Mouse (Mus musculus): ENCODE measurements around the gene Tbc1d8. TPM values are rescaled to one million over a fixed set of nuclear protein-coding genes. Genes with fewer than 3 reads are reported as not detected.
A peak's percentile ranks its signal among the peaks of the same experiment; 100 is the strongest.

Gene Tbc1d8
- polyA plus RNA-seq, 1 experiment from 2014 or later: 10.6 TPM

DNA sequence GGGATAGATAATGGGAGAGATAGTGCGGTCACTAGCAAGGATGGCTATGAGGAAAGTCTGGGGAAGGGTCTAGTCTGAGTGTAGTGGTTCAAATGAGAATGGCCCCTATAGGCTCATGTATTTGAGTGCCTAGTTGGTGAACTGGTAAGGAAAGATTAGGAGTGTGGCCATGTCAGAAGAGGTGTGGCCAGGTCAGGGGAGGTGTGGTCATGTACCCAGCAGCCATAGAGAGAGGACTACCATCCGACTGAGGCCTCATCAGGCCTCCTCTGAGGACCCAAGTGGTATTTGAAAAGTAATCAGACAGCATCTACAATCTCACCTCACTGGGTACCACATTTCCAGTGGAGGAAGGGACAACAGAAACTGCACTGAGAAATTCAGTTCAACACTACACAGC lies 90.4 kb downstream of the Tbc1d8 start:
- WGBS: 79% methylated on average over 2 of the region's 2 CpGs
- H3K27me3 ChIP-seq: no peaks in the 10 kb centered on the region
- H3K27ac ChIP-seq (replicated peaks): no peak overlapping the region
- no peaks in the 10 kb centered on the region for H3K9me3 ChIP-seq
- H3K4me3 ChIP-seq: no peak overlapping the region
- H3K9ac ChIP-seq: no peak overlapping the region
- H3K4me1 ChIP-seq (replicated peaks): no peaks in the 10 kb centered on the region
- H3K36me3 ChIP-seq: 0 out of 2 replicates have a peak, but pooled peaks cover 8% of the 10 kb centered on the region
- H3K4me2 ChIP-seq: no peak overlapping the region
- no peak for ATAC-seq (ENCODE audit: low read depth)

DNA sequence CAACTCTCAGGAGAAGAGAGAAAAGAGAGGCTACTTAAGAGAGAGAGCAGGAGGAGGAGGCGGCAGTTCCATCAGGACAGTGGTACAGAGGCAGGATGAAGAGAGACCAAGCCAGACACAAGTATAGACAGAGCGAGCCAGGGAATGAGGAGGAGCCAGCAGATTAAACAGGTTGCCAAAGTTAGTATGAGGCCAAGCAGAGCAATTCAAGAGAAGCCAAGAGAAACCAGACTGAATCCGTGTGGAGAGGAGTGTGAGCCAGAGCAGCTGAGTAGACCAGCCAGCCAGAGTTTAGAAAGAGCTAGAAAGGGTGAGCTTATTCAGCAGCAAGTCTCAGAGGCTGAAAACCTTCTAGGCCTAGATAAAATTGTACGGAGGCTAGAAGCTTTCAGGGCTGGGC lies 91.1 kb downstream of the Tbc1d8 start:
- H3K4me2 ChIP-seq: no peak overlapping the region
- H3K27me3 ChIP-seq: no peaks in the 10 kb centered on the region
- ATAC-seq (ENCODE audit: low read depth): no peak
- H3K27ac ChIP-seq (replicated peaks): no peak overlapping the region
- 0 out of 2 replicates have a peak, but pooled peaks cover 8% of the 10 kb centered on the region for H3K36me3 ChIP-seq
- no peaks in the 10 kb centered on the region for H3K9me3 ChIP-seq
- no peak overlapping the region for H3K9ac ChIP-seq
- WGBS: 87% methylated on average over 4 of the region's 4 CpGs
- no peak overlapping the region for H3K4me3 ChIP-seq
- H3K4me1 ChIP-seq (replicated peaks): no peaks in the 10 kb centered on the region

DNA sequence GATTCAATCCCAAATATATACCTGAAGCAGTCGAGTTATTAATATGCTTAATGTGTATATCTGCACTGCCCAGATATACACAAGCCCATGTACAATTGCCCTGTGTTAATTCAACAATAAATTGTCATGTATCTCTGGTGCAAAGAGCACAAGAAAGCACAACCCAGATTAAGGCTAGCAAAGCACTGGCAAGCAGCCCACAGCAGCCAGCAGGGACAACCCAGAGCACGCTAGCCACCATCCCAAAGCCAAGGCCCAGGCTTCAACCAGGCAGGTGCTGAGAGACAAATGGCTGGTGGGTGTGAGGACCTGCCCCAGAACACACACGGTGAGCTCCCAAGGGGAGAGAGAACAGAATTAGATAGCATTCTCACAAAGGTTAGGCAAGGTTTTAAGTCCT lies 92.1 kb downstream of the Tbc1d8 start:
- no peaks in the 10 kb centered on the region for H3K27me3 ChIP-seq
- H3K36me3 ChIP-seq: 0 out of 2 replicates have a peak, but pooled peaks cover 8% of the 10 kb centered on the region
- no peak overlapping the region for H3K9ac ChIP-seq
- H3K27ac ChIP-seq (replicated peaks): no peak overlapping the region
- 85% methylated on average over 3 of the region's 3 CpGs for WGBS
- no peaks in the 10 kb centered on the region for H3K4me1 ChIP-seq (replicated peaks)
- H3K4me3 ChIP-seq: no peak overlapping the region
- H3K4me2 ChIP-seq: no peak overlapping the region
- no peak for ATAC-seq (ENCODE audit: low read depth)
- H3K9me3 ChIP-seq: no peaks in the 10 kb centered on the region

DNA sequence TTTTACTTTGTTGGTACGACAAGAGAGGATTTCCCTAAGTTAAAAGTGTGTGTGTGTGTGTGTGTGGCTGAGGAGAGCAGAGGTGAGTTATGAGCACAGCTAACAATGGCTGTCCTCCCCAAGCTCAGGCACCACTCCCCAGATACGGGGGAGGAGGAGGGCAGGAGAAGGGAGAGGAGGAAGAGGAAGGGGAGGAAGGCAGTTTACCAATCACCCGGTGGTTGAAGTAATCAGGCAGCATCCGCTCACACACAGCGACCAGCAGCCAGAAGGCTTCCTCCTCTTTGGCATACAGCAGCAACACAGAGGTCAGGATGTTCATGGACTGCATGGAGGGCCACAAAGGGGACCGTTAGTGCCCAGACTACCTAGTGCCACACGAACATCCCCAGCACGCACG lies 93.6 kb downstream of the Tbc1d8 start:
- WGBS: 84% methylated on average over 9 of the region's 9 CpGs
- ATAC-seq (ENCODE audit: low read depth): no peak
- no peaks in the 10 kb centered on the region for H3K27me3 ChIP-seq

DNA sequence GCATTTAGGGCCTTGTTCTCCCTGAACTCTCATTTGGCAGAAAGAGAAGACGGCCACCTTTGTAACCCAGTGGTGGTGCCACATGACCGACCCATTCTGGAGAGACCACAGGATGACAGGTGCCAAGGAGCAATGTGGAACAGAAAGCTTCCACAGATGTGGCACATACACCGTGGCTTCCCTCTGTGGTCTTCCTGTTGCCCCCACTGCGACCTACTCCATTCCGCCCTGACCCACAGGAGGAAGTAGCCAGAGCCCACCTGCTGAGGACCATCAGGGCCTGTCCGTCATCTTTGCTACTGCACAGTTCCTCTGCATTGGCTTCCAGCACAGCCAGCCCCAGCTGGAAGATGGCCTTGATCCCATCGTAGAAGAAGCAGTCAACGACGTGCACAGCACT lies 97.5 kb downstream of the Tbc1d8 start:
- Histone ChIP-seq H3K27ac (replicated peaks) (no peak overlapping the region), H3K4me2 (no peak overlapping the region), H3K9ac (no peak overlapping the region), H3K27me3 (no peaks in the 10 kb centered on the region), H3K9me3 (no peaks in the 10 kb centered on the region), H3K4me3 (no peak overlapping the region), H3K36me3 (peaks cover 33% of the 10 kb centered on the region), H3K4me1 (replicated peaks) (no peaks in the 10 kb centered on the region)
- WGBS: 88% methylated on average over 9 of the region's 9 CpGs
- ATAC-seq (ENCODE audit: low read depth): no peak

More for the DNA sequence above, 93.6 kb downstream of the Tbc1d8 start:
- no peak overlapping the region for H3K4me3 ChIP-seq
- no peaks in the 10 kb centered on the region for H3K4me1 ChIP-seq (replicated peaks)
- peaks cover 11% of the 10 kb centered on the region; the same call in 1 of the 2 replicates for H3K36me3 ChIP-seq
- no peak overlapping the region for H3K4me2 ChIP-seq
- no peaks in the 10 kb centered on the region for H3K9me3 ChIP-seq
- no peak overlapping the region for H3K27ac ChIP-seq (replicated peaks)
- no peak overlapping the region for H3K9ac ChIP-seq

DNA sequence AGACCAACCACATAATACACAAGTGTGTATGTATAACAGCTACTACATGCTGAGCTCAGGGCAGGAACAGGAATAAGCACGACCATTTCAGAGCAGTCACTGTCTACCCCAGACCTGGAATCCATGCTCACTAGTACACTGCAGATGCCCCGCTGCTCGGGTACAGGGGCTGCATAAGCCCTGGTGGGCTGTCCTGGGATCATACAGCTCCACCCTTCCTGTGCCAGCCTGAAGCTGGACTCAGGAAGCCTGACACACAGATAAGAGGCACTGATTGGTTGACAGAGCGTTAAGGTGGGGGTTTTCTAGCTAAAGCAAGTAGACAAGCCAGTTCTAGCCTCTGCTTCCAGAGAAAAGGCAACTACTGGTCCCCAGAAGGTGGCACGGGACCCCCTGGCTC lies 99.5 kb downstream of the Tbc1d8 start:
- no peak overlapping the region for H3K27ac ChIP-seq (replicated peaks)
- WGBS: 83% methylated on average over 5 of the region's 5 CpGs
- no peaks in the 10 kb centered on the region for H3K4me1 ChIP-seq (replicated peaks)
- no peak overlapping the region for H3K4me3 ChIP-seq
- peaks cover 34% of the 10 kb centered on the region for H3K36me3 ChIP-seq
- no peak for ATAC-seq (ENCODE audit: low read depth)
- H3K9me3 ChIP-seq: no peaks in the 10 kb centered on the region
- H3K9ac ChIP-seq: no peak overlapping the region
- H3K27me3 ChIP-seq: no peaks in the 10 kb centered on the region
- no peak overlapping the region for H3K4me2 ChIP-seq

DNA sequence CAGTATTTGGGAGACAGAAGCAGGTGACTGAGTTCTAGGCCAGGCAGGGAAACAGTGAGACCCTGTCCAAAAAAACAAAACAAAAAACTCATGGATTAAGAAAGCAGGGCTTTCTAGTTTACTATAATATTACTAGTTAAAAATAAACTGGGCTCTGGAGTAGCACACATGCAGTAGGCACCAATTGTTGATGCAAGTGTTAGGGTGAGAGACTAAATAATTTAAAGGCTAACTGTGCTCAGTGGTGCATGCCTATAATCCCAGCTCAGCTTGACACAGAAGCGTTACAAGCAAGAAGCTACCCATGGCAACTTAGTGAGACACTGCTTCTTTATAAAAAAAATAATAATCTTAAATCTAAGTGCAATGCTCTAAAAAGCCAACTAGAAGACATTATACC lies 100.0 kb downstream of the Tbc1d8 start:
- no peaks in the 10 kb centered on the region for H3K9me3 ChIP-seq
- no peaks in the 10 kb centered on the region for H3K27me3 ChIP-seq
- no peak overlapping the region for H3K27ac ChIP-seq (replicated peaks)
- peaks cover 38% of the 10 kb centered on the region for H3K36me3 ChIP-seq
- WGBS: 70% methylated on average over 1 of the region's 1 CpGs
- no peaks in the 10 kb centered on the region for H3K4me1 ChIP-seq (replicated peaks)
- H3K4me2 ChIP-seq: no peak overlapping the region
- no peak overlapping the region for H3K9ac ChIP-seq
- H3K4me3 ChIP-seq: no peak overlapping the region
- no peak for ATAC-seq (ENCODE audit: low read depth)

DNA sequence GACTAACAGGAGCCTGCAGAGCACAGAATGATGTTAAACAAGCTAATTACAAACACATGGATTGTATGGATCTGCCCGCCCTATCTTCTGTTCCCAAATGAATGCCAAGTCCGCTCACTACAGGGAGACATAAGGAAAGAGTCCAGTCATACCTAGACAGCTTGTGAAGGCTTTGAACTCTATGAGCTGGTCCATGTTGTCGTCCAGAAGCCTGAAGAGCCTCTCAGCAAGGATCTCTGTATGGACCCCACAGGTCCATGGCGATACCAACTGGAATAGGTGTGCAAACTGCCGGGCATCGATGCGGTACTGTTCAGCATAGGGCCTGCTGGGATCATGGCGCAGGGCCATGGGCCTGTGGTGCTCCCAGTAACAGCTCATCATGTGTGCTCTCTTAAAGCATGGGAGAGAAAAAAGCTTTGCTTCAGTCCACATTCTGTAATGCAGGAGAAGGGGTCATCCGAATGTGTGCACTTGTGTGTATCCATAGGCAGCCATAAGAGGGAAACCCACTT lies 101.8 kb downstream of the Tbc1d8 start:
- H3K4me1 ChIP-seq (replicated peaks): no peaks in the 10 kb centered on the region
- no peak overlapping the region for H3K4me3 ChIP-seq
- no peak overlapping the region for H3K27ac ChIP-seq (replicated peaks)
- peaks cover 55% of the 10 kb centered on the region for H3K36me3 ChIP-seq
- H3K9ac ChIP-seq: no peak overlapping the region
- no peak overlapping the region for H3K4me2 ChIP-seq
- WGBS: 95% methylated on average over 9 of the region's 9 CpGs
- no peak for ATAC-seq (ENCODE audit: low read depth)
- no peaks in the 10 kb centered on the region for H3K27me3 ChIP-seq
- H3K9me3 ChIP-seq: no peaks in the 10 kb centered on the region

DNA sequence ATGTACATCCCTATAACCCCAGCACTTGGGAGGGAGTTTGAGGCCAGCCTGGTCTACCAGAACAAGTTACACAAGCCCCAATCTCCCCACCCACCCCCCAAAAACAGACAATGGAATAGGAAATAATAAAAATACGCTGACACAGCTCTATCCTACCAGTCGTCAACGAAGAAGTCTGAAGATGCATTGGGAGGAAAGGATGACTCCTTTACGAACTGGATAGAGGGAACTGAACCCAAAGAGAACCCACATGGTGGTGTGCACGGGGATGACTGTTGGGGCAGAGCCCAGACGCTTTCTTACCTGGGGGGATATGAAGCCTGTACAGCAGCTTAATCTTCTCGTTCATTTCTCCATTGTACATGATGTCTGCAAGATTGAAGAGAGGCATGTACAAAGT lies 102.4 kb downstream of the Tbc1d8 start:
- H3K36me3 ChIP-seq: peaks cover 61% of the 10 kb centered on the region

DNA sequence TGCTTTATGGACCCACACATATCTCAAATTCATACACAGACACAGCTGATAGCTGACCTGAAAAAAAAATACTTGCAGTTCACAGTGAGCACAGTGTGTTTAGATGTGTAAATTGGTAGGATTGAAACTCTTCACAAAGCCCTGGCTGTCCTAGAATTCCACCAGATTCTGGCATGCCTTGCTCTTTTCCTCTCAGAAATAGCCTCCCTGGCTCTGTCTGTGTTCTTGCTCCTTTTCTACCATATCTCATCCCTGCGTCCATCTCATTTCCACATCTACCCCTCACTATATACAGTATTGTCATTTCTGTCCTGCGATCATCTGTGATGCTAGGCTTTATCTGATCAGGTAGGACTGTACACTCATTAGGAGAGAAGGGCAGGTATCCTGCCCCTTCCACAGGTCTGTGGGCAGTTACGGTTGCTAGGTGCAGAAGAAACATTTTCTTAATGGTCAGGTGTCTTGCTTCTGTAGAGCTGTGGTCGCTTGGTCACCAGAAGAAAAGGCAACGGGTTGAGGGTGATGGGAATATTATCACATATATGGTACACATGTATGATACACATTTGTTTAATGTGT lies 104.2 kb downstream of the Tbc1d8 start:
- H3K27ac ChIP-seq (replicated peaks): no peak overlapping the region
- H3K9ac ChIP-seq: no peak overlapping the region
- H3K4me1 ChIP-seq (replicated peaks): peaks cover 5% of the 10 kb centered on the region
- H3K9me3 ChIP-seq: no peaks in the 10 kb centered on the region
- H3K27me3 ChIP-seq: no peaks in the 10 kb centered on the region
- H3K4me3 ChIP-seq: no peak overlapping the region
- H3K4me2 ChIP-seq: no peak overlapping the region
- peaks cover 76% of the 10 kb centered on the region for H3K36me3 ChIP-seq
- 92% methylated on average over 5 of the region's 5 CpGs for WGBS
- ATAC-seq (ENCODE audit: low read depth): no peak

More for the DNA sequence above, 102.4 kb downstream of the Tbc1d8 start:
- Histone ChIP-seq H3K9ac (no peak overlapping the region), H3K4me2 (no peak overlapping the region), H3K4me3 (no peak overlapping the region), H3K27ac (replicated peaks) (no peak overlapping the region), H3K9me3 (no peaks in the 10 kb centered on the region), H3K27me3 (no peaks in the 10 kb centered on the region), H3K4me1 (replicated peaks) (no peaks in the 10 kb centered on the region)
- ATAC-seq (ENCODE audit: low read depth): no peak
- 89% methylated on average over 7 of the region's 7 CpGs for WGBS

DNA sequence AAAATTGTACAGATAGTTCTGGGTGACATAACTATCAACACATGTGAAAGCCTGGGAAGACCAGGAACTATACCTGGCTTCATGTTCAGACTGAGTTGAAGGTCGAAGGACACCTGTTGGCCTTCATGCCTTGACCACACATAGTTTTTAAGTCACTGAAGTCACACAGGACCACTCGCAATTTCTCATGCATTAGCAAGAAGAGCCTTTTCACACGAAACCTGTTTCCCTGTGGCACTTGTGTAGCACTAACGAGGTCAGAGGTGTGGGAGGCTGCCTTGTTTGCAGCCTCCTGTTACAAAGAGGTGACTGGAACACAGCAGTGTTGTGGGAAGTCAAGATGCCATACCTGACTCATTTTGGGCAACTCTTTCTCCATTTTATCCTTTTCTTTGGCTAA lies 105.2 kb downstream of the Tbc1d8 start:
- Histone ChIP-seq H3K4me3 (no peak overlapping the region), H3K9ac (no peak overlapping the region), H3K9me3 (no peaks in the 10 kb centered on the region), H3K4me2 (no peak overlapping the region), H3K36me3 (peaks cover 76% of the 10 kb centered on the region), H3K27me3 (no peaks in the 10 kb centered on the region), H3K4me1 (replicated peaks) (peaks cover 12% of the 10 kb centered on the region), H3K27ac (replicated peaks) (no peak overlapping the region)
- ATAC-seq (ENCODE audit: low read depth): no peak
- 79% methylated on average over 4 of the region's 4 CpGs for whole genome bisulfite sequencing

DNA sequence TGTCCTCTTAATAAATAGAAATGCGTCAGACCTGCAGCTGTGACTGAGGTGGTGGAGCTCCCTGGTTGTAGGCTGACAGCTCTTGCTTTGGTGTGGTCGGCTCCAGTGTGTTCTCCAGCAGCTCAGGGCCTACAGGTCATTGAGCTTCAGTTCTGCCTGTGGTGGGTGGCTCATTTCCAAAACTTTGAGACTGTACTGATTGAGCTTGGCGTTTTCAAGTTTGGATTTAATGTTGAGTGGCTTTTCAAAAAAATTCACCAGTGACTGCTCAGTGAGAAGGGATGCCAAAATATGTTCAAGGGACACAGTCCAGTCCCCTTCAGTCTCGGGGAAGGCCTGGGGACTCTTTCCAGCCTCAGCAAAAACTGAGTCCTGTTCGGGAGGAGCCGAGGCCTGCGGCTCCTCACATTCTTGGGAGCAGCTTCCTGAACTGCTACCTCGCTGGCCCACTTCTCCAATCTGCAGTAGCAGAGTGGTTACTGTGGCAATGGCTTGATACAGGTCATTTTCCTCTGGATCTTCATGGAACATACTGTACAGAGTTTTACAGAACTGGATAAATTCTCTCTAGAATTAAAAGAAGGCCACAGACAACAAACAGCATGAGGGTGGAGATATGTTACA lies 106.2 kb downstream of the Tbc1d8 start:
- Histone ChIP-seq H3K4me1 (replicated peaks) (peaks cover 12% of the 10 kb centered on the region), H3K9me3 (no peaks in the 10 kb centered on the region), H3K36me3 (peaks cover 67% of the 10 kb centered on the region), H3K27ac (replicated peaks) (no peak overlapping the region), H3K27me3 (no peaks in the 10 kb centered on the region), H3K9ac (no peak overlapping the region), H3K4me3 (no peak overlapping the region), H3K4me2 (no peak overlapping the region)
- 84% methylated on average over 8 of the region's 8 CpGs for WGBS
- ATAC-seq (ENCODE audit: low read depth): no peak

DNA sequence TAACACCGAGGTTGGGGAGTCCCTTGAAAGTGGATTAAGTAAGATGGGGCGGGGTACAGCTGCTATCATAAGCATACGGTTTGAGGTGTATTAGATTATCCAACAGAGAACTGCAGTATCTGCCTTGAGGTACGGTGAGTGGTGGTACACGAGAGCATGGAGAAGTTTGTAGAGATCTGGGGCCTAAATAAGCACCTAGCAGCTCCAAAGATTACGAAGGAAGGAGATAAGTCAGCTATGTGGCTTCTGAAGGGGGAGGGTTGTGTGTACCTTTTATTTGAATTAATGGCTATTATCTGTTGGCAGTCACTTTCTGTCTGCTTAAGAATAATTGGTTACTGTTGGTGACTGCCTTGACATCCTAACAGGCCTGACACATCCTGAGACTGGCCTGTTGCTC lies 108.1 kb downstream of the Tbc1d8 start:
- WGBS: 92% methylated on average over 6 of the region's 6 CpGs
- no peak for ATAC-seq (ENCODE audit: low read depth)
- Histone ChIP-seq H3K9ac (0 out of 2 replicates have a peak overlapping the region, but pooled peaks have one; percentile 99), H3K27ac (replicated peaks) (no peak overlapping the region), H3K4me2 (no peak overlapping the region), H3K9me3 (no peaks in the 10 kb centered on the region), H3K36me3 (peaks cover 52% of the 10 kb centered on the region), H3K27me3 (no peaks in the 10 kb centered on the region), H3K4me3 (no peak overlapping the region), H3K4me1 (replicated peaks) (peaks cover 20% of the 10 kb centered on the region)
